Mouse (Mus musculus): ENCODE data around the gene Gsta4.
"Not testable (repeated sequence)": the region's sequence is repeated elsewhere in the genome, so short reads cannot be mapped to it uniquely, and the experiment has no call there.

Gene Gsta4

GRCm38 (mm10) chr9:78182474-78182873 lies at the start of gene Gsta4:
Gsta4 (plus strand) TSS chr9:78182774.
- ATAC-seq (ENCODE audit: insufficient number of reproducible peaks, low FRiP score, low TSS enrichment) = not testable (repeated sequence)

DNA sequence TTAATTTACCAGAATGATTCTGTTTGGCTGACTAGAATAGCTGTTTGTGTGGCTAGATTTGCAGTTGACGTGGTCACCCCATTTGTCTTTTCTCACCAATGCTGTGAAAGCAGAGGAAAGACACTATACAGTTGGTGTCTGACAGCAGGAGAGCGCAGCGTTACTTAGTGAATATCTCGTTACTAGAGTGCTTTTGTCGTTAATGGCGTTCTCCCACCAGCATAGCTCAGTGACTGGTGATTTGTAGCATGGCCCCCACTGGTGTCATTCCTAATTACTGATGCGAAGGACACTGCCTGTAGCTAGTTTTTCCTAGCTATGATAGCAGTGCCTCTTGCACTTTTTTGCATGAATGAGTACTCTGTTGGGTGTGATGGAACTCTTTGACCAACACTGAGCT lies 46.9 kb upstream of the Gsta4 start:
- no peak for ATAC-seq (ENCODE audit: insufficient number of reproducible peaks, low FRiP score, low TSS enrichment)

DNA sequence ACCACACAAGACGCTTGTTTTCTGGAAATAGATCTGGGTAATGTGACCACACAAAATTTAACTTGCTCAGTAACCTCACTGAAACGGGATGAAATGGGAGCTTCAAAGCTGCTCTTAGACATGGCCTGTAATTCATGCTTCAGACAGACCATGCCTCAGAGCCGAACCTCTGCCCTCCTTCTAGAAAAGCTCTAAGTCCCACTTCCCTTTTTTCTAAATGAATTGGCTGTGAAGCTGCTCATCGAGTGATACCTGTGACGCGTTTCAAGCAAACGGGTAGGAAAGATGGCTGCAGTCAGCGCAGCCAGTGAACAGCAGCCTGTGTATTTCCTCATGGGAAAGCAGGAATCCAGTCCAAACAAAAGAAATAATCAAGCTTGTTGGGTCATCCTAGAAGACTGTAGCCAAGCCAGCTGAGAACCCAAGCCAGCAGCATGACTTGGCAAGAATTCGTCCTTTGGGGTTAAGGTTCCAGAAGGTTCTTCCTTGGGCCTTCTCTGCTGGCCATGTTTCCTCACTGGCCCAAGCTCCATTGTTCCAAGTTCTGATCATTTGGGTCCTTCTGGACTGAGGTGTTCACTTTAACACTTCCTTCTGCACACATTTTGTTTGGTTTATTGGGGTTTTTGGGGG lies 44.4 kb upstream of the Gsta4 start:
- no peak for ATAC-seq (ENCODE audit: insufficient number of reproducible peaks, low FRiP score, low TSS enrichment)

DNA sequence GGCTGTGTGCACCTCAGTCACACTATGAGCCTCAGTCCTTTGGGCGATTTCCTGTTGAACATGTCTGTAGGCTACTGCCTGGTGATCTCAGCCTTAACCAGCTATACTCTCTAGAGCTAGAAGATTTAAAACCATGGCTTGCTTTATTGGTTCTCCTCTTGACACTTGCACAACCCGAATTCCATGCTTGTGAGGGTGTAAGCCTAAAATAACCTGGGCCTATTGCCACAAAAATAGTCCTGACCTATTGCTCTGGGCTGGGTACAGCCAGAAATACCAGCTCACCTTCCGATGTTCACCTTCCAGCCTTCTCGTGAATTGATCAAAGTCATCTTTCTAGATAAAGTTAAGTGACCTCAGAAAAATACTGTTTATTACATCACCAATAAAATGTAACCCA lies 43.1 kb upstream of the Gsta4 start:
- ATAC-seq (ENCODE audit: insufficient number of reproducible peaks, low FRiP score, low TSS enrichment) = no peak

GRCm38 (mm10) chr9:78146099-78146498 lies 36.5 kb upstream of the Gsta4 start:
- ATAC-seq (ENCODE audit: insufficient number of reproducible peaks, low FRiP score, low TSS enrichment) = no peak

DNA sequence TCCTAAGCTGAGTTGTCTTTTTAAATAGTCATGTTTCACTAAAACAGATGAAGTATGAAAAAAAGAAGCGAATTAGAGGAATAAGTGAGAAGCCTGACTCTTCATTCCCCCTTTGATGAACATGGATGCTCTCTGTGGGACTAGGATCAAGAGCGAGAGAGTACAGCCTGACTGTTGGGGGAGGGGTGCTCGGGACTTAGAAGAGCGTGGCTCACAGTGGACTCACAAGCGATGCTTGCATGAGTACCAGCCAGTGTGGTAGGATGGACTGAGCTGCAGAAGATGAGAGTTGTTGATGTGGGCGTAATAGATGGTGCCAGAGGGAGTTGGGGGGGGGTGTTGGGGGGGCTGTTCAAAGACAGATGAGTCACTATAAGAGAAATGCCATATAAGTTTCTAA lies 35.9 kb upstream of the Gsta4 start:
- no peak for ATAC-seq (ENCODE audit: insufficient number of reproducible peaks, low FRiP score, low TSS enrichment)

DNA sequence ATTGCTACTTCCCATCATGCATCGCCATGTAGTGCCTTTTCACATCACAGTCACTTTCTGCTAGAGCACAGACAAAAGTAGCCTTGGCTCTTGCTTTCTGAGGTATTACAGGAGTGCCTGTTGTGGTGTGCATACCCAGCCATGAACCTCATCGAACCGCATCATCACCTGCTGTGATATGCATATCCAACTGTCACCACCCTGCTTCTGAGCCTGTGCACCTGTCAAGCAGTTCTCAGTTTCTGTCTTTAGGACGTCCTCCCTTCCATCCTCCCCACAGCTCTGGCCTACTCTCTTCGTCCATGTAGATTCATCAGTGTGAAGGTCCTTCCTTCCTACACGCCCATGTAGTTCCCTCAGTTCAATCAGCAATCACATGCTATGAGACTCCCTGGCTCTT lies 34.4 kb upstream of the Gsta4 start:
- ATAC-seq (ENCODE audit: insufficient number of reproducible peaks, low FRiP score, low TSS enrichment) = no peak

DNA sequence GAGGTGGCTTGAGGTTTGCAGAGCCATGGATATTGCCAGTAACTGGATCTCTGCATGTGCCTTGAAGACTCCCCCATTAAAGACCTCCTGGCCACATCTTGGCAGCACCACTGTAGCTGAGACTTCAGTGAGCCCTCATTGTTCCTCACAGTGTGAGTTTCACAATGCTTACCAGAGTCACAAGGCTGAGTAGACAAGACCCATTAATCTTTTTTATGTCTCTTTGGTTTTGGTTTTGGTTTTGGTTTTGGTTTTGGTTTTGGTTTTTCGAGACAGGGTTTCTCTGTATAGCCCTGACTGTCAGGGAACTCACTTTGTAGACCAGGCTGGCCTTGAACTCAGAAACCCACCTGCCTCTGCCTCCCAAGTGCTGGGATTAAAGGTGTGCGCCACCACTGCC lies 32.8 kb upstream of the Gsta4 start:
- ATAC-seq (ENCODE audit: insufficient number of reproducible peaks, low FRiP score, low TSS enrichment) = not testable (repeated sequence)

DNA sequence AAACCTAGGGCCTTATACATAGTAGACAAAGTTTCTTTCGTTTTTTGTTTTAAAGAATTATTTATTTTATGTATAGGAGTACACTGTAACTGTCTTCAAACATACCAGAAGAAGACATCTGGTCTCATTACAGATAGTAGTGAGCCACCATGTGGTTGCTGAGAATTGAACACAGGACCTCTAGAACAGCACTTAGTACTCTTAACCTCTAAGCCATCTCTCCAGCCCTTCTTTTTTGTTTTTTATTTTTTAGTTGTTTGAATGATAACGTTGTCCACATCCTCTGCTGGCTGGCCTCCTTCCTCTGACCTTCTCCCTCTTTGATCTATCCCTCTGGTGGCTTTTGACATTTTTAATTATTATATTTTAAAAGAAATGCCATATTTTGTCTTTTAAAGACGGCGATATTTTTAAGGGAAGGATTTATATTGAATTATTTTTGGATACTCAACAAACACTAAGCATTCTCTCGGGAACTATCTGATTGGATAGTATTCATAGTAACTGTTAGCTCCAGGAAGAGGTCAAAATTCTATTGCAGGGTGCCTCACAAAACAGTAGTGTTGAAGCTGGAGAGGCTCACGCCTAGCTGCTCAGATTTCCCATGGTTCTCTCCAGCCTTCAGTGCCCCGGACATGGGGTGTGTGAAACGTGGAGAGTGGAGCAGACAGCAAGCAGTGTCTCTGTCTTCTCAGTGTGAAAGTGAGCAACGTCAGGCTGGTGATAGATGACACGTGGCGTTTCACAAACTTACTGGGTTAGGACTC lies 28.2 kb upstream of the Gsta4 start:
- no peak for ATAC-seq (ENCODE audit: insufficient number of reproducible peaks, low FRiP score, low TSS enrichment)

DNA sequence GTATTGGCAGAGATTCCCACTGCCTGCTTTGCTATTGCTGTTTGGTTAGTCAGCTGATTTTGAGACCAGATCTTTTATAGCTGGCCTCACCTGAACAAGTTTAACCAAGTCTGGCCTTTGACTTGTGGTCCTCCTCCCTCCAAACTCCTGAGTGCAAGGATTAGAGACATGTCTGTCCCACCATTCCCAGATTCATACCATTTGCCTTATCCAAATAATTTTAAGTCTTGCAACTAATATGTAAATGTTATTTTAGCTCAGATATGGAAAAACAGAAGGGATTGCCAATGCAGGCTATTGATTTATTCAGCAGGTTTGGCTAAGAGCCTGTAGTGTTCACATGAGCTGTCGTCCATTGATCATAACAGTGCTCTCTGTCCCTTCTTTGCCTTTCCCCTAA lies 25.4 kb upstream of the Gsta4 start:
- no peak for ATAC-seq (ENCODE audit: insufficient number of reproducible peaks, low FRiP score, low TSS enrichment)

- no peak for ATAC-seq (ENCODE audit: insufficient number of reproducible peaks, low FRiP score, low TSS enrichment)
Measured at GRCm38 (mm10) chr9:78163291-78163690, 19.3 kb upstream of the Gsta4 start.

- ATAC-seq (ENCODE audit: insufficient number of reproducible peaks, low FRiP score, low TSS enrichment) = no peak
Measured at GRCm38 (mm10) chr9:78164741-78165140, 17.8 kb upstream of the Gsta4 start.

DNA sequence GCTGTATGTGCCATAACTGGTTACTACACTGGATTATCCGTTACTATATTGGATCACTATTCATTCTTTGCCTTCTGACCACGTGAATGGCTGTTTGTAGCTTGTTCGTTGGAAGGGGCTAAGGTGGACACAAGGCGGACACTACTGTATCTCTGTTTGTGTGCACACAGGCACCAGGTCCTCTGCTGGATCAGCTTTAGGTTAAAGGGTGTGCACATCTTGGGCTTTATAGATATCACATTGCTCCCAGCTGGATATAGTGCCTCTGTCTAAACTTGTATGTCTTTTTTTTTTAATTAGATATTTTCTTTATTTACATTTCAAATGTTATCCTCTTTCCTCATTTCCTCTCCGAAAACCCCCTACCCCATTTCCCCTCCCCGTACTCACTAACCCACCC lies 17.1 kb upstream of the Gsta4 start:
- ATAC-seq (ENCODE audit: insufficient number of reproducible peaks, low FRiP score, low TSS enrichment) = no peak

GRCm38 (mm10) chr9:78166694-78167452 lies 15.7 kb upstream of the Gsta4 start:
- ATAC-seq (ENCODE audit: insufficient number of reproducible peaks, low FRiP score, low TSS enrichment) = no peak

DNA sequence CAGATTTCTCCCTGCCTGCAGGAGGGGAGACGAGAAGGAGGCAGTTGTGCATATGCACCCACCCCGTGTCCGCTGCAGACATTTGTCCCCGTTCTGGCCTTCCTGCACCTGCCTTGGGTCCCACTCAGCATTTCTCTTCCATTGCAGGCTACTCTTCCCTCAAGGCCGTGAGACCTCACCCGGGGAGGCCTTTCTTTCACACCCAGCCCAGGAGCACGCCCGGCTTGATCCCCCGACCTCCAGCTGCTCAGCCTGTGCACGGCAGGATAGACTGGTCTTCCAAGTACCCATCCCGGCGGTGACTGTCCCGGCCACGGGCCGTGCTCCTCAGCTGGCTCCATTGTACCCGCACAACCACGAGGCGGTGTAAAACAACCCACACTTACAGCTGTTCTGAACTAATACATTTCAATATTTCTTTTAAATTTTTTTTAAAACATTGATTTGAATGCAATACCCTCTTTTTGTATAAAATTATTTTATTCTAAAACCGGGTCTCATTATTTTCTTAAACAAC lies 15.1 kb upstream of the Gsta4 start:
- no peak for ATAC-seq (ENCODE audit: insufficient number of reproducible peaks, low FRiP score, low TSS enrichment)

DNA sequence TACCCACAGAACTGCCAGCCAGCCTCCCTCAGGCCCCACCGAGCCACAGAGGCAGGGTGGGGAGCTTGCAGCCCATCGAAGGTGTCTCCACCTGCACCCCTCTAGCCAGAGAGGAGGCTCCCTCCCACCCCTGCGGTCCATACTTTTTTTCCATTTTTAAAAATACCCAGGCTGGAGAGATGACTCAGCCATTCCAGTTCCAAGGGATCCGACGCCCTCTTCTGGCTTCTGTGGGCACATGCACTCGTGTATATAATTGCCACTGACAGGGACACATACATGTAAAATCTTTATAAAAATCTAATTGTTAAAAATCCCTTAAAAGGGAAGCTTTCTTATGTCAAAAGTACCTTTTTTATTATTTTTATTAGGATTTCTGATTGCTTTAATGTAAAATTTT lies 13.7 kb upstream of the Gsta4 start:
- no peak for ATAC-seq (ENCODE audit: insufficient number of reproducible peaks, low FRiP score, low TSS enrichment)

DNA sequence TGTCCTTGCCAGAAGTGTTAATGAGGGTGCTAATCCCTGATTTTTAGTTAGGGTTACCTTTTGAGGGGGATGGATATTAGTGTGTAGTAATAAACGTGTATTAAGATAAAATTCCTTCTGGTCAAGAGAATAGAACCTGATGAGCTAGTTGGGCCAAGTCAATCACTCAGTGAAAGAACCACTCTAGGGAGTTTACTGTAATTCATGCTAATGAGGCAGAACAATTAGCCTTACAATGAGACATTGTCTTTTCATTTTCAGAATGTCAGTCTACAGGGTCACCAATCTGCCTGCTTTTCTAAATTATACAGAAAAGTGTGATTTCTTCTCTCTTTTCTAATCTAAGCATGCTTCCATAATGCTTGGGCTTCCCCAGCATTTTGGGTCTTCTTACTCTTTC lies 8.6 kb upstream of the Gsta4 start:
- no peak for ATAC-seq (ENCODE audit: insufficient number of reproducible peaks, low FRiP score, low TSS enrichment)

DNA sequence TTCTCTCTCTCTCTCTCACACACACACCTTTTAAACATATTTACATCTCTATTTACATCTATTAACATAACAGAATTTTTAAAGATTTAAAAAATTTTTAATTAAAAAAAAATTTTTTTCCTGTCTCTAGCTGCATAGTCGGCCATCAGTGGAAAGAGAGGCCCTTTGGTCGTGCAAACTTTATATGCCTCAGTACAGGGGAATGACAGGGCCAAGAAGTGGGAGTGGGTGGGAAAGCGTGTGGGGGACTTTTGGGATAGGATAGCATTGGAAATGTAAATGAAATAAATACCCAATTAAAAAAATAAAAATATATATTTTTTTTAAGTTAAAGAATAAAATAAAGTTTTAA lies 7.7 kb upstream of the Gsta4 start:
- not testable (repeated sequence) for ATAC-seq (ENCODE audit: insufficient number of reproducible peaks, low FRiP score, low TSS enrichment)

DNA sequence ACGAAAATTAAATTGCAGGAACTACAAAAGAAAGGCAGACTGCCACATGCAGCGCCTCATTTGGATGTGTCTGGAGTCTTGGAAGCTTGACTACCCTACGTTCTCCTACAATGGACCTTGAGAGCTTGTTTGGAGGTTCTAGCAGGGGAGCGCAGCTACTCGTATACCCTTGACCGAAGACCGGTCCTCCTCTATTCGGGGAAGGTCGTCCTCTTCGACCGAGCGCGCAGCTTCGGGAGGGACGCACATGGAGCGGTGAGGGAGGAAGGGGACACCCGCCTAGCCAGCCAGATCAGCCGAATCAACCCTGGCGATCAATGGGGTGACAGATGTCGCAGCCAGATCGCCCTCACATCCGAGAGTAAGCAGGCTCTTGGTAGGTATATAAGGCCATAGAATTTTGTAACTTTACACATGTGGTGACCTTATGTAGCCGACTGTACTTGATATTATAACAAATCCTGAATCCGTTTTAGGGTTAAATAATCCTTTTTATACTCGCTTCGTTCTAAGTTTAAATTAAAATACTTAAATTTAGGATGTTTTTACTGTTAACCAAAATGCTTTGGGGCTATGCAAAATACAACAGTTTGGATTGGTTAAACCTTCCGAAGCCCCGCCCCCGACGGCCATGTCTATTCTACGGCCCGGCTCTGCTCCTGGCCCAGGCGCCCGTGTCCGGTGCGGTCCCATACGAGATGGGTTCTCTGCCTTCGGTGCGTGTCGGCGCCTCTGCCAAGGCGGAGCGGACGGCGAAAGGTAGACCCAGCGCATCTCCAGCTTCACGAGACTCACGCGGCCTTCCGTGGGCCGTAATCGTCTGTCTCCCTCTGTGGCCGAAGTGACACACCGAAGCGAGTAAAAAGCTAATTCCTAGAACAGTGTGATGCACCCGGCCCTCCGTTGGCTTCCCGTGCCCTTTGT lies 7.0 kb upstream of the Gsta4 start:
- peak; percentile 97 for ATAC-seq (ENCODE audit: insufficient number of reproducible peaks, low FRiP score, low TSS enrichment)

- ATAC-seq (ENCODE audit: insufficient number of reproducible peaks, low FRiP score, low TSS enrichment) = peak; percentile 65
Measured at GRCm38 (mm10) chr9:78176201-78176727, 6.3 kb upstream of the Gsta4 start.

Data from cerebellum, adult (tissue).